Comparison of ENCODE assay signal across 16 mouse cellular contexts in the genomic region with DNA sequence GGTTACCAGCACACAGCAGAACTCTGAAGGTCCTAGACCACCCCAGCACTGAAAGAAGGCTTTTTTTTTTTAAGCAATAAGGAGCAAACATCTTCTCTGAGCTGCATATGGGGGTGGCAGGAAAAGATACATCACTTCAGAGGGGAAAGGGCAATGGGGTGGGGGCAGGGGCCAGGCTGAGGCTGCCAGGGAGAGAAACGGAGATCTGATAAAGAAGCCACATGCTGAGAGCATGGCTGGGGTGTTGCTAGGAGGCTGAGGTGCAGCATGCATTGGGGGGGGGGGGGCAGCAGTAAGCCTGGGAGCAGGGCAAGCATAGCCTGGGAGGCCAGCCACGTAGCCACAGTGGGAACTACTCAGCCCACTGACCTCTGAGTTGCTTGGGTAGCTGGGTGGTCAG. TPM values are rescaled to one million over a fixed set of nuclear protein-coding genes. Genes with fewer than 3 reads are reported as not detected.
DNase-seq lines count a peak whose midpoint lies in the region; ATAC-seq lines count a peak whose summit lies in the region.
"Had no signal": no experiment of that assay in that cellular context is flagged by ENCODE, and none has a peak within 500 bp of the region (broad histone marks: within the 10 kb centered on the region; RNA-seq: fewer than 3 reads in every experiment).

No protein-coding gene starts in this region.

- H3K4me3 ChIP-seq in forebrain, embryonic 10.5 days: no peak overlapping the region
- H3K4me3 ChIP-seq in forebrain, embryonic 13.5 days: no peak overlapping the region
- H3K4me3 ChIP-seq in megakaryocyte, embryonic 14.5 days (replicated peaks): peak overlapping the region; percentile 78
- H3K4me3 ChIP-seq: embryonic facial prominence, embryonic 13.5 days; forebrain, embryonic 12.5 days; left cerebral cortex, adult 2 months; neural tube, embryonic 12.5 days had no signal

- ATAC-seq in forebrain, embryonic 13.5 days: no peak
- no peak for ATAC-seq in megakaryocyte, adult 5-6 weeks (ENCODE audit: poor library complexity, severe bottlenecking)
- peak; percentile 63 for ATAC-seq in megakaryocyte progenitor cell, adult 5-6 weeks (replicated peaks; ENCODE audit: poor library complexity)
- ATAC-seq: intestine, embryonic 16.5 days had no signal

- no peaks in the 10 kb centered on the region for H3K36me3 ChIP-seq in forebrain, embryonic 10.5 days (replicated peaks)
- H3K36me3 ChIP-seq in forebrain, embryonic 13.5 days (ENCODE audit: poor library complexity, severe bottlenecking): no peaks in the 10 kb centered on the region
- H3K36me3 ChIP-seq in megakaryocyte, embryonic 14.5 days (replicated peaks; ENCODE audit: low read length): peaks cover 13% of the 10 kb centered on the region
- H3K36me3 ChIP-seq: embryonic facial prominence, embryonic 13.5 days; forebrain, embryonic 12.5 days; G1E; neural tube, embryonic 12.5 days had no signal

- DNase-seq in forebrain, embryonic 10.5 days (ENCODE audit: extremely low spot score, low spot score): no peak
- DNase-seq in thymus, postnatal 4 days: peak; percentile 76
- no peak for DNase-seq in kidney, postnatal 36 days
- no peak for DNase-seq in right cerebral cortex, postnatal 25 days
- DNase-seq: lung, postnatal 10 days; midbrain, embryonic 14.5 days had no signal

- no peaks in the 10 kb centered on the region for H3K9me3 ChIP-seq in forebrain, embryonic 10.5 days
- H3K9me3 ChIP-seq in forebrain, embryonic 13.5 days (replicated peaks): no peaks in the 10 kb centered on the region
- no peaks in the 10 kb centered on the region for H3K9me3 ChIP-seq in megakaryocyte, embryonic 14.5 days
- H3K9me3 ChIP-seq: embryonic facial prominence, embryonic 13.5 days; forebrain, embryonic 12.5 days; neural tube, embryonic 12.5 days had no signal

- WGBS in forebrain, embryonic 10.5 days: 35% methylated on average over 2 of the region's 2 CpGs
- 49% methylated on average over 2 of the region's 2 CpGs for whole genome bisulfite sequencing in forebrain, embryonic 13.5 days

- H3K9ac ChIP-seq in forebrain, embryonic 13.5 days: no peak overlapping the region
- H3K9ac ChIP-seq: embryonic facial prominence, embryonic 13.5 days; forebrain, embryonic 12.5 days; neural tube, embryonic 12.5 days had no signal

- H3K4me1 ChIP-seq in forebrain, embryonic 10.5 days: peaks cover 22% of the 10 kb centered on the region
- no peaks in the 10 kb centered on the region for H3K4me1 ChIP-seq in forebrain, embryonic 13.5 days
- H3K4me1 ChIP-seq in megakaryocyte, embryonic 14.5 days: peaks cover 59% of the 10 kb centered on the region
- H3K4me1 ChIP-seq: neural tube, embryonic 12.5 days had no signal

- peak overlapping the region; percentile 41; the same call in 1 of the 2 replicates for H3K27ac ChIP-seq in forebrain, embryonic 10.5 days
- H3K27ac ChIP-seq in forebrain, embryonic 13.5 days: no peak overlapping the region
- H3K27ac ChIP-seq: embryonic facial prominence, embryonic 13.5 days; forebrain, embryonic 12.5 days; left cerebral cortex, adult 2 months; neural tube, embryonic 12.5 days had no signal

- no peak overlapping the region for H3K4me2 ChIP-seq in forebrain, embryonic 13.5 days
- H3K4me2 ChIP-seq: embryonic facial prominence, embryonic 13.5 days; forebrain, embryonic 12.5 days; neural tube, embryonic 12.5 days had no signal

- H3K27me3 ChIP-seq in forebrain, embryonic 10.5 days (ENCODE audit: poor library complexity, severe bottlenecking): 0 out of 2 replicates have a peak, but pooled peaks cover 12% of the 10 kb centered on the region
- H3K27me3 ChIP-seq in forebrain, embryonic 13.5 days: 0 out of 2 replicates have a peak, but pooled peaks cover 4% of the 10 kb centered on the region
- H3K27me3 ChIP-seq in megakaryocyte, embryonic 14.5 days (replicated peaks): peaks cover 17% of the 10 kb centered on the region
- H3K27me3 ChIP-seq: embryonic facial prominence, embryonic 13.5 days; forebrain, embryonic 12.5 days; neural tube, embryonic 12.5 days had no signal

RNA-seq across cellular contexts. Expression of a gene that starts 16.3 kb away (rescaled TPM):
- 38.8 and 42.5 TPM in 2 replicates for polyA plus RNA-seq in forebrain, embryonic 10.5 days (2016; fragmentation: Nextera tagmentation; extraction: Ambion mirVana)
- 57.2 and 61.3 TPM in 2 replicates for polyA plus RNA-seq in forebrain, embryonic 13.5 days (2015; fragmentation: Nextera tagmentation; extraction: Ambion mirVana)
- 18.1 and 54.1 TPM in 2 replicates for polyA plus RNA-seq in megakaryocyte, embryonic 14.5 days (2012; ENCODE audit: insufficient read depth, low replicate concordance)
- 88.9 and 90.1 TPM in 2 replicates for total RNA-seq in megakaryocyte, adult 5-6 weeks (2015)
- 11.4 and 15.6 TPM in 2 replicates for total RNA-seq in megakaryocyte, adult 5-6 weeks (2017)
- 70.0 and 79.1 TPM in 2 replicates for total RNA-seq in megakaryocyte progenitor cell, adult 5-6 weeks (2015)
- 8.2 and 9.3 TPM in 2 replicates for total RNA-seq in megakaryocyte progenitor cell, adult 5-6 weeks (2017)
